Mouse (Mus musculus) kidney, adult 2 months (tissue): ENCODE results near the gene Calml3. TPM values are rescaled to one million over a fixed set of nuclear protein-coding genes. Genes with fewer than 3 reads are reported as not detected.
A peak's percentile ranks its signal among the peaks of the same experiment; 100 is the strongest.

ENCODE experiments used
- DNase-seq: peaks from one replicate; pipeline ENCODE4 v3.0.0; 2021
- H3K27ac ChIP-seq: fragments of 200-500 bp; 2 replicates; pipeline ENCODE4 v1.5.1; 2012; ENCODE audit warnings: low read depth, low read length, control low read depth, inconsistent platforms; ENCODE audit not compliant: insufficient read depth
- H3K27me3 ChIP-seq: fragments of 200-500 bp; replicated peaks from 2 replicates; pipeline ENCODE4 v1.6.1; 2012; ENCODE audit warnings: mild to moderate bottlenecking, moderate library complexity, low read length, inconsistent platforms; ENCODE audit not compliant: control insufficient read depth, insufficient read depth
- H3K36me3 ChIP-seq: fragments of 200-500 bp; 2 replicates; pipeline ENCODE4 v1.6.1; 2012; ENCODE audit warnings: mild to moderate bottlenecking, moderate library complexity, low read length, inconsistent platforms; ENCODE audit not compliant: control insufficient read depth, insufficient read depth
- H3K4me1 ChIP-seq: fragments of 200-500 bp; 2 replicates; pipeline ENCODE4 v1.6.1; 2011; ENCODE audit warnings: low read length; ENCODE audit not compliant: control insufficient read depth, insufficient read depth
- H3K4me3 ChIP-seq: fragments of 200-500 bp; 2 replicates; pipeline ENCODE4 v1.5.1; 2011; ENCODE audit warnings: mild to moderate bottlenecking, low read depth, low read length, control low read depth; ENCODE audit not compliant: insufficient read depth
- CTCF ChIP-seq: fragments of 200-500 bp; conservative IDR thresholded peaks from 2 replicates; pipeline ENCODE4 v1.5.1; 2011; ENCODE audit warnings: low read depth, mild to moderate bottlenecking, control low read depth, low read length, moderate library complexity, mixed read lengths; ENCODE audit not compliant: insufficient read depth, insufficient read length
- POLR2A ChIP-seq: fragments of 200-500 bp; IDR thresholded peaks from one replicate; pipeline ENCODE4 v1.6.1; 2011; ENCODE audit warnings: low read depth, low read length, control low read depth
- WGBS: fragments of 180-500 bp; shearing (Covaris S2); methylation state at CpG from one replicate; pipeline ENCODE4 v1.1.7; 2018; 5-methylcytosine and 5-hydroxymethylcytosine counted together
- polyA plus RNA-seq: library from polyadenylated mRNA; depleted of rRNA; stranded (reverse); fragments of >200 nt; gene quantifications from 2 replicates; pipeline ENCODE4 v1.2.3, GENCODE M21; 2012; rRNA removed

The Calml3 gene
- polyA plus RNA-seq, 1 experiment: 1.7 TPM

DNA sequence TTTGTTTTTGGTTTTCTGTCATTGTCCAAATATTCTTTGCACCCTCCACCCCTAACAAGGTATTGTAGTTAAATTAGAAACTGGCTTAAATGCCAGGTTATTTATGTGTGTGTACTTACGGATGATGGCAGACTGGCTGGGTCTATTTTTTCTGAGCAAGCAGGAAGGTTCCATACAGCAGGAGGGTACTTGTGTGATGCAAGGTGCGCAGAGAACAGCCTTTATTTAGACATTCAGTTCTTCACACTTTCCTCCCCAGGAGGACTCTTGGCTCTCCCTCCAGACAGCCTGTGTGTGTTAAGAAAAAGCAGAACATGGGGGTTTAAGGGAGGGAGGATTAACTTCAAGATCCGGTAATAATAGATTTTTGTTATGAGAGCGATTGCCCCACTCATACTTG lies 38.3 kb downstream of the Calml3 start:
- H3K36me3 ChIP-seq: no peaks in the 10 kb centered on the region
- peaks cover 12% of the 10 kb centered on the region for H3K4me1 ChIP-seq
- 69% methylated on average over 4 of the region's 4 CpGs for WGBS
- TF ChIP-seq POLR2A: no peak
- TF ChIP-seq CTCF: no peak
- no peaks in the 10 kb centered on the region for H3K27me3 ChIP-seq
- DNase-seq: no peak
- no peak overlapping the region for H3K4me3 ChIP-seq
- no peak overlapping the region for H3K27ac ChIP-seq

DNA sequence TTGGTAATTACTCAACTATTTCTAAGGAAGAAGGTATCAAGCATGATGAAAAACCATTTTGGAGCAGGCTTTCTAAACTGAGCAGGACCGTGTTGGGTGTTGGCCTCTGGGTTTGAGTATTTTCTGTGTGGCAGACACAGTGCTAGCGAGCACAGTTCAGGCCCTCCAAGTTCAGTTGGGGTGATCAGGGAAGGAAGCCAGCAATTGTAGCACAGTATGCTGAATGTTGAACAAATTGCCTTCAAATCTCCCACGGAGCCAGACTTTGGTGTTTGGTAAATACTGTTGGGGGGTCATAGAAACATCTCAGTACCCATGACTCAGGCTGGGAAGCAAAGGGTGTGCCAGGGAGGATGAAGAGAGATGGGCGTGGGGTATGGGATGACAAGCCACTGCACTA lies 43.0 kb downstream of the Calml3 start:
- Histone ChIP-seq H3K4me3 (no peak overlapping the region), H3K4me1 (no peaks in the 10 kb centered on the region), H3K27me3 (no peaks in the 10 kb centered on the region), H3K27ac (no peak overlapping the region), H3K36me3 (no peaks in the 10 kb centered on the region)
- 80% methylated on average over 4 of the region's 4 CpGs for WGBS
- DNase-seq: no peak
- no peak for TF ChIP-seq POLR2A
- TF ChIP-seq CTCF: no peak

DNA sequence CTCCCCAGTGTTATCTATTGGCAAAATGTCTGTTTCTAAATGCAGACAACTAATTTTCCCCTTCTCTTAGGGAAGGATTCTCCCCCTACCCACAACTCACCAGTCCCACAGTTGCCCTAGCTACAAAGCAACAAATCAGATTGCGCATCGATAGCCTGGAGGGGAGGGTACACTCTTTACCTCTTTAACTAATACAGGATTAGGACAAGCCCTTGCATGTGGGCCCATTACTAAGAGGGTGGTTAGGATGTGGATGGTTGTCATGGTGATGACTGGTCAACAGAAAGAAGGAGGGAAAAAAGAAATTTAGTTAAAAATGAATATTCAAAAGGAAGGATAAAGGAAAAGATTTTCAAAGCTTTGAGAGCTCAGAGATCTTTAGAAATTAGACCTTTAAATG lies 45.8 kb downstream of the Calml3 start:
- no peaks in the 10 kb centered on the region for H3K36me3 ChIP-seq
- no peaks in the 10 kb centered on the region for H3K4me1 ChIP-seq
- H3K27ac ChIP-seq: no peak overlapping the region
- no peak for DNase-seq
- H3K27me3 ChIP-seq: no peaks in the 10 kb centered on the region
- TF ChIP-seq POLR2A (no peak), CTCF (no peak)
- H3K4me3 ChIP-seq: no peak overlapping the region
- 92% methylated on average over 2 of the region's 2 CpGs for WGBS

DNA sequence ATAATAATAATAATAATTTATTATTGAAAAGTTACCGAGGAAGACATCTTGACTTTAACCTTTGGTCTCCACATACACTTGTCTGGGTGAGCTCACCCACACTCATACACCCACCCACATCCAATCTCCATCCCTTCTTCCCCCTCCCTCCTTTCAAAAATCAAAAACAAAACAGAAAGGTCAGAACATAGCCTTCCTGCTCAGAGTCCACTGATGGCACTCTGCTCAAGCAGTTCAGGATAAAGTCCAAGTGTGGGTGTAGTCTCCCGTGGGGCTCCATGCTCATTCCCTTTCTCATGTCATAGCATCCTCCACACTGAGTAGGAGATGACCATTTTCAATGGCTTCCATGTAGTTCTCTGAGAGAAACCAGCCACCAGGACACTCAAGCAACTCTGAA lies 50.8 kb downstream of the Calml3 start:
- no peaks in the 10 kb centered on the region for H3K36me3 ChIP-seq
- no peaks in the 10 kb centered on the region for H3K27me3 ChIP-seq
- WGBS: 59% methylated on average over 2 of the region's 2 CpGs
- TF ChIP-seq CTCF (no peak), POLR2A (no peak)
- no peak overlapping the region for H3K4me3 ChIP-seq
- no peak overlapping the region for H3K27ac ChIP-seq
- H3K4me1 ChIP-seq: peaks cover 15% of the 10 kb centered on the region; the same call in 1 of the 2 replicates
- DNase-seq: peak; percentile 60

Other genes starting within 250 kb of the Calml3 start
- gene Fam208b, start 193.2 kb downstream of the Calml3 start, polyA plus RNA-seq: 2.3 and 2.8 TPM in 2 replicates
- gene Asb13, start 170.3 kb downstream of the Calml3 start, polyA plus RNA-seq: 41.9 and 42.6 TPM in 2 replicates
- not detected in 2 replicates for gene Calm4, start 33.4 kb upstream of the Calml3 start, polyA plus RNA-seq
- gene Calm5, start 49.9 kb upstream of the Calml3 start, polyA plus RNA-seq: not detected in 2 replicates
- gene Net1, start 113.9 kb upstream of the Calml3 start, polyA plus RNA-seq: 32.7 and 39.9 TPM in 2 replicates
- gene Tubal3, start 114.0 kb upstream of the Calml3 start, polyA plus RNA-seq: not detected in 2 replicates
- not detected in 2 replicates for gene Ucn3, start 141.0 kb upstream of the Calml3 start, polyA plus RNA-seq
- 11.4 and 14.1 TPM in 2 replicates for gene Akr1c14, start 244.7 kb upstream of the Calml3 start, polyA plus RNA-seq